Mouse (Mus musculus) CH12.LX (cell line): ENCODE measurements around the gene Hoxa7.

Source experiments
- CTCF ChIP-seq, 2 experiments: IDR thresholded peaks in 1 of 2; conservative IDR thresholded peaks in 1 of 2; 2 replicates each; pipeline ENCODE4 v1.5.1; 2011 to 2012; ENCODE audit warnings: low read depth in 2 of 2, low read length in 2 of 2, improper control_type of control experiment in 1 of 2, inconsistent platforms in 1 of 2, mild to moderate bottlenecking in 1 of 2, moderate library complexity in 1 of 2
- ZC3H11A ChIP-seq: IDR thresholded peaks from 2 replicates; pipeline ENCODE4 v1.6.1; 2012; ENCODE audit warnings: low read depth, mild to moderate bottlenecking, inconsistent platforms, low read length, improper control_type of control experiment

DNA sequence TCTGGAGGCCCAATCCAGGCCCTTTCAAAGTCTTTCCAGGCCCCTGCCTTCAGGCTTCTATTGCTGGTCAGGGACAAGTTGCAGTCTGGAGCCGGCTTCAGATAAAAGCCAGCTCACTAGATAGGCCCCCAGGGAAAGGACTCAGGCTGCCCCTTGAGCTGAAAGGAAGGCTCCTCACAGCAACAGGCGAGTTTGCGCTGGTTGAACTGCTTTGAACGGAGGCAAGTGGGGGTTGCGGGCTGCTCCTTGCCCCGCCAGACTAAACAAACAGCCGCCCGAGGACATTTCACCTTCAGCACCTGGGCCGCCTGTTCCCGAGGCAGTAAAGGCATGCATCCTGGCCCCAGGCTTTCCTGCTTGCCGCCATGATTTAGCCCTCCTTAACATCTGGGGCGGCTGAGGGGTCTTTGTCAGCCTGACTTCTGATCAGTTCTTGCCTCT lies 22.0 kb upstream of the Hoxa7 start:
- TF ChIP-seq ZC3H11A (no peak), CTCF (conservative IDR thresholded peaks at IDR 0.05 in 1 of 2, IDR thresholded peaks at IDR 0.05 in 1 of 2; ENCODE audit: low read depth in 2 of 2, low read length in 2 of 2) (no peak)
